Mouse (Mus musculus): Measurements from ENCODE around the gene Nicn1. TPM values are rescaled to one million over a fixed set of nuclear protein-coding genes. Genes with fewer than 3 reads are reported as not detected.

Nicn1 gene
- 1 to 10 TPM; 1.0 to 2.8 TPM for total RNA-seq (2023)

GRCm38 (mm10) chr9:108290016-108290750, at the start of gene Nicn1:
Gene Nicn1, plus strand, starts transcription at chr9:108290429.

GRCm38 (mm10) chr9:108263690-108264190, 26.5 kb upstream of the Nicn1 start, which contains the start of gene Dag1:
Gene Dag1, minus strand, starts transcription at chr9:108263958.

GRCm38 (mm10) chr9:108296453-108297355, 6.5 kb downstream of the Nicn1 start, which contains the start of gene Amt:
Gene Amt, plus strand, starts transcription at chr9:108296853.

GRCm38 (mm10) chr9:108305629-108306520, 15.6 kb downstream of the Nicn1 start, which contains the start of the genes Rhoa and Tcta:
Gene Rhoa, plus strand, starts transcription at chr9:108306129.
Gene Tcta, minus strand, starts transcription at chr9:108306160.

GRCm38 (mm10) chr9:108338886-108339781, 48.9 kb downstream of the Nicn1 start, which contains the start of gene Gpx1:
Gene Gpx1, plus strand, starts transcription at chr9:108338903.

Other genes with a start within 250 kb of the Nicn1 start
- gene Gmppb, start 241.2 kb upstream of the Nicn1 start, total RNA-seq (2023) = 10 to 100 TPM; 18.7 to 19.0 TPM
- 1 to 10 TPM; 3.6 to 4.6 TPM for gene Amigo3, start 237.3 kb upstream of the Nicn1 start, total RNA-seq (2023)
- under 1 TPM; 0.37 to 0.93 TPM for gene Mst1, start 210.0 kb upstream of the Nicn1 start, total RNA-seq (2023)
- 10 to 100 TPM; 49.7 to 65.9 TPM for gene Rnf123, start 207.1 kb upstream of the Nicn1 start, total RNA-seq (2023)
- 10 to 100 TPM; 54.8 to 67.8 TPM for gene Apeh, start 195.8 kb upstream of the Nicn1 start, total RNA-seq (2023)
- gene Bsn, start 100.0 kb upstream of the Nicn1 start, total RNA-seq (2023) = under 1 TPM; 0.68 to 0.94 TPM
- gene Dag1, start 26.5 kb upstream of the Nicn1 start, total RNA-seq (2023) = 1 to 10 TPM; 6.3 to 6.9 TPM
- gene Amt, start 6.4 kb downstream of the Nicn1 start, total RNA-seq (2023) = under 1 TPM in 1 of 2 experiments, not detected in 1; 0.68 TPM
- gene Rhoa, start 15.7 kb downstream of the Nicn1 start, total RNA-seq (2023) = 100 to 1,000 TPM; 425 to 443 TPM
- 10 to 100 TPM; 13.5 to 13.9 TPM for gene Tcta, start 15.7 kb downstream of the Nicn1 start, total RNA-seq (2023)
- gene Gpx1, start 48.5 kb downstream of the Nicn1 start, total RNA-seq (2023) = 1,000 to 10,000 TPM; 1,372 to 1,471 TPM
- gene Usp4, start 57.4 kb downstream of the Nicn1 start, total RNA-seq (2023) = 100 to 1,000 TPM; 119 to 129 TPM
- gene 1700102P08Rik, start 102.4 kb downstream of the Nicn1 start, total RNA-seq (2023) = 1 to 10 TPM; 1.6 to 2.5 TPM
- not detected for gene Ccdc36, start 138.1 kb downstream of the Nicn1 start, total RNA-seq (2023)
- not detected for gene BC048562, start 146.1 kb downstream of the Nicn1 start, total RNA-seq (2023)
- 10 to 100 TPM; 11.6 to 14.8 TPM for gene Ccdc71, start 170.1 kb downstream of the Nicn1 start, total RNA-seq (2023)
- gene Klhdc8b, start 171.2 kb downstream of the Nicn1 start, total RNA-seq (2023) = 1 to 10 TPM; 2.1 to 2.2 TPM
- gene Lamb2, start 189.3 kb downstream of the Nicn1 start, total RNA-seq (2023) = 1 to 10 TPM in 1 of 2 experiments, under 1 TPM in 1; 0.96 to 1.7 TPM
- 100 to 1,000 TPM; 123 to 147 TPM for gene Usp19, start 200.2 kb downstream of the Nicn1 start, total RNA-seq (2023)
- 100 to 1,000 TPM; 107 to 126 TPM for gene Qars, start 217.3 kb downstream of the Nicn1 start, total RNA-seq (2023)
- 10 to 100 TPM; 82.5 to 91.3 TPM for gene Qrich1, start 226.4 kb downstream of the Nicn1 start, total RNA-seq (2023)

Data from neutrophil, adult 83 days (primary cell).